10 mouse cellular contexts compared by ENCODE assay signal in genomic region chr10:42862806-42863205, GRCm38 (mm10). TPM values are rescaled to one million over a fixed set of nuclear protein-coding genes. Genes with fewer than 3 reads are reported as not detected.
A peak's percentile ranks its signal among the peaks of the same experiment; 100 is the strongest.
DNase-seq lines count a peak whose midpoint lies in the region; ATAC-seq and TF ChIP-seq lines count a peak whose summit lies in the region.
"Had no signal": no experiment of that assay in that cellular context is flagged by ENCODE, and none has a peak within 500 bp of the region (broad histone marks: within the 10 kb centered on the region; RNA-seq: fewer than 3 reads in every experiment).

No protein-coding gene starts in this region.

- 0 out of 2 replicates have a peak, but pooled peaks cover 3% of the 10 kb centered on the region for H3K4me1 ChIP-seq in liver, postnatal 0 days (ENCODE audit: insufficient read depth)
- no peaks in the 10 kb centered on the region for H3K4me1 ChIP-seq in liver, embryonic 11.5 days (replicated peaks; ENCODE audit: control insufficient read depth, insufficient read depth, low read length)
- H3K4me1 ChIP-seq in midbrain, postnatal 0 days (ENCODE audit: insufficient read depth, low read length) = peaks cover 9% of the 10 kb centered on the region

- H3K9ac ChIP-seq in liver, postnatal 0 days (replicated peaks) = no peak overlapping the region
- H3K9ac ChIP-seq in liver, embryonic 11.5 days (ENCODE audit: low read depth, low read length) = no peak overlapping the region
- no peak overlapping the region for H3K9ac ChIP-seq in midbrain, postnatal 0 days (replicated peaks; ENCODE audit: low read length, poor library complexity, severe bottlenecking)

- peak overlapping the region; percentile 68 for H3K4me3 ChIP-seq in gastrocnemius, adult 2 months
- no peak overlapping the region; the same call in 1 of the 2 replicates for H3K4me3 ChIP-seq in liver, postnatal 0 days (ENCODE audit: low read depth, low read length)
- H3K4me3 ChIP-seq in liver, embryonic 11.5 days (ENCODE audit: low read depth, low read length) = no peak overlapping the region
- H3K4me3 ChIP-seq in midbrain, postnatal 0 days (ENCODE audit: low read depth, low read length) = peak overlapping the region; percentile 24; the same call in 1 of the 2 replicates

- H3K36me3 ChIP-seq in liver, postnatal 0 days (replicated peaks; ENCODE audit: insufficient read depth, low read length) = no peaks in the 10 kb centered on the region
- no peaks in the 10 kb centered on the region for H3K36me3 ChIP-seq in liver, embryonic 11.5 days (ENCODE audit: control insufficient read depth, insufficient read depth, low read length)
- H3K36me3 ChIP-seq in midbrain, postnatal 0 days (ENCODE audit: insufficient read depth, low read length) = no peaks in the 10 kb centered on the region
- H3K36me3 ChIP-seq: heart, embryonic 12.5 days had no signal

- H3K4me2 ChIP-seq in liver, postnatal 0 days (ENCODE audit: low read depth, low read length) = peak overlapping the region; percentile 59; the same call in 1 of the 2 replicates
- H3K4me2 ChIP-seq in liver, embryonic 11.5 days = no peak overlapping the region
- peak overlapping the region; percentile 65 for H3K4me2 ChIP-seq in midbrain, postnatal 0 days (ENCODE audit: low read depth, low read length, poor library complexity, severe bottlenecking)

- no peak for TF ChIP-seq CTCF in gastrocnemius, adult 2 months (IDR thresholded peaks at IDR 0.05)
- TF ChIP-seq CTCF in liver, postnatal 0 days (IDR thresholded peaks at IDR 0.05; ENCODE audit: low read depth) = no peak
- no peak for TF ChIP-seq CTCF in midbrain, postnatal 0 days (IDR thresholded peaks at IDR 0.05)

- no peaks in the 10 kb centered on the region for H3K9me3 ChIP-seq in liver, postnatal 0 days (ENCODE audit: low read length)
- no peaks in the 10 kb centered on the region for H3K9me3 ChIP-seq in liver, embryonic 11.5 days (ENCODE audit: control insufficient read depth, low read length)
- no peaks in the 10 kb centered on the region for H3K9me3 ChIP-seq in midbrain, postnatal 0 days (ENCODE audit: low read length)
- H3K9me3 ChIP-seq: heart, embryonic 12.5 days had no signal

- H3K27ac ChIP-seq in gastrocnemius, adult 2 months = peak overlapping the region; percentile 86
- no peak overlapping the region for H3K27ac ChIP-seq in liver, postnatal 0 days (ENCODE audit: low read depth)
- H3K27ac ChIP-seq in liver, embryonic 11.5 days (ENCODE audit: low read depth, low read length) = no peak overlapping the region
- no peak overlapping the region for H3K27ac ChIP-seq in midbrain, postnatal 0 days (ENCODE audit: low read depth, low read length)

- DNase-seq in gastrocnemius, adult 2 months = no peak
- no peak for DNase-seq in gastrocnemius, postnatal 25 days
- no peak for DNase-seq in liver, postnatal 0 days
- no peak for DNase-seq in liver, embryonic 11.5 days (ENCODE audit: low spot score)
- DNase-seq in MN1 (ENCODE audit: low spot score) = peak; percentile 36
- no peak for DNase-seq in midbrain, postnatal 0 days (ENCODE audit: low spot score)
- no peak for DNase-seq in testis, postnatal 10 days (ENCODE audit: low spot score)
- DNase-seq: left cerebral cortex, postnatal 4 days had no signal

- TF ChIP-seq EP300 in liver, postnatal 0 days (IDR thresholded peaks at IDR 0.05; ENCODE audit: low read depth) = no peak

- no peaks in the 10 kb centered on the region for H3K27me3 ChIP-seq in liver, postnatal 0 days (ENCODE audit: insufficient read depth, low read length)
- peaks cover 16% of the 10 kb centered on the region for H3K27me3 ChIP-seq in liver, embryonic 11.5 days (replicated peaks; ENCODE audit: control insufficient read depth, insufficient read depth, low read length)
- no peaks in the 10 kb centered on the region for H3K27me3 ChIP-seq in midbrain, postnatal 0 days (ENCODE audit: insufficient read depth, low read length)
- H3K27me3 ChIP-seq: heart, embryonic 12.5 days had no signal

- ATAC-seq in liver, postnatal 0 days = no peak
- no peak for ATAC-seq in liver, embryonic 11.5 days (replicated peaks; ENCODE audit: low FRiP score)
- ATAC-seq in midbrain, postnatal 0 days (ENCODE audit: low FRiP score) = no peak
- no peak for ATAC-seq in activated CD4-positive, CD25-positive, alpha-beta regulatory T cell, adult 4 months

- intact Hi-C loops in gastrocnemius, adult 2 months (cut with DNase I) = no loop called here

- 58% methylated on average over 4 of the region's 4 CpGs for WGBS in liver, postnatal 0 days (ENCODE audit: insufficient replicate concordance)
- WGBS in liver, embryonic 11.5 days = 76% methylated on average over 4 of the region's 4 CpGs
- WGBS in midbrain, postnatal 0 days = 70% methylated on average over 4 of the region's 4 CpGs

RNA-seq across cellular contexts. Expression of gene Scml4, which starts 2.6 kb away (rescaled TPM):
- under 1 TPM; 0.46 to 0.59 TPM for total RNA-seq in gastrocnemius, adult 2 months (2021)
- total RNA-seq in gastrocnemius, postnatal 25 days (2021) = 1 to 10 TPM; 1.4 TPM
- 0.43 and 0.49 TPM in 2 replicates for polyA plus RNA-seq in liver, postnatal 0 days (2015; fragmentation: Nextera tagmentation; extraction: Ambion mirVana)
- 0.16 and 0.40 TPM in 2 replicates for polyA plus RNA-seq in liver, embryonic 11.5 days (2014; fragmentation: Nextera tagmentation; extraction: Ambion mirVana)
- total RNA-seq in midbrain, postnatal 0 days (2014; rRNA removed) = 53.8 and 57.1 TPM in 2 replicates
- polyA plus RNA-seq in midbrain, postnatal 0 days (2015; fragmentation: Nextera tagmentation; extraction: Ambion mirVana) = 11.4 and 12.9 TPM in 2 replicates
- polyA plus RNA-seq in activated CD4-positive, CD25-positive, alpha-beta regulatory T cell, adult 4 months (2017; shearing (Covaris generic)) = 10 to 100 TPM; 26.9 to 40.4 TPM

Comparison
In these comparisons a context has a peak if more than half of its experiments do, and no peak if none do; other contexts are left out.
1. H3K4me3 ChIP-seq: peak in gastrocnemius, adult 2 months (single experiment) and midbrain, postnatal 0 days (single experiment); none in liver, postnatal 0 days (single experiment) and liver, embryonic 11.5 days (single experiment).